ENCODE assay signal across 16 mouse cellular contexts in genomic region chr3:119464073-119464472, GRCm38 (mm10).
"Had no signal": no experiment of that assay in that cellular context is flagged by ENCODE, and none has a peak within 500 bp of the region (broad histone marks: within the 10 kb centered on the region; RNA-seq: fewer than 3 reads in every experiment).

No protein-coding gene starts in this region.

- H3K27me3 ChIP-seq: neural tube, embryonic 13.5 days; neural tube, embryonic 15.5 days had no signal

- H3K9ac ChIP-seq: liver, embryonic 14.5 days; lung, embryonic 14.5 days; neural tube, embryonic 13.5 days; neural tube, embryonic 15.5 days had no signal

- H3K27ac ChIP-seq: liver, embryonic 14.5 days; midbrain, embryonic 10.5 days; neural tube, embryonic 13.5 days; neural tube, embryonic 15.5 days had no signal

- H3K4me2 ChIP-seq: lung, embryonic 14.5 days; neural tube, embryonic 13.5 days; neural tube, embryonic 15.5 days had no signal

- H3K4me3 ChIP-seq: midbrain, embryonic 10.5 days; myocyte; neural tube, embryonic 13.5 days; neural tube, embryonic 15.5 days had no signal

- H3K36me3 ChIP-seq: midbrain, embryonic 10.5 days; neural tube, embryonic 13.5 days; neural tube, embryonic 15.5 days had no signal

- H3K9me3 ChIP-seq: midbrain, embryonic 10.5 days; neural tube, embryonic 13.5 days; neural tube, embryonic 15.5 days had no signal

- DNase-seq: lung, adult 18-20 months; lung, embryonic 14.5 days; lung, postnatal 10 days; lung, postnatal 4 days; right cerebral cortex, adult 18-20 months; right cerebral cortex, postnatal 25 days; right cerebral cortex, postnatal 4 days; spleen, adult 18-20 months; thymus, adult 18-20 months; thymus, postnatal 14 days; thymus, postnatal 36 days had no signal

- H3K4me1 ChIP-seq: neural tube, embryonic 15.5 days had no signal
